In the genomic region with DNA sequence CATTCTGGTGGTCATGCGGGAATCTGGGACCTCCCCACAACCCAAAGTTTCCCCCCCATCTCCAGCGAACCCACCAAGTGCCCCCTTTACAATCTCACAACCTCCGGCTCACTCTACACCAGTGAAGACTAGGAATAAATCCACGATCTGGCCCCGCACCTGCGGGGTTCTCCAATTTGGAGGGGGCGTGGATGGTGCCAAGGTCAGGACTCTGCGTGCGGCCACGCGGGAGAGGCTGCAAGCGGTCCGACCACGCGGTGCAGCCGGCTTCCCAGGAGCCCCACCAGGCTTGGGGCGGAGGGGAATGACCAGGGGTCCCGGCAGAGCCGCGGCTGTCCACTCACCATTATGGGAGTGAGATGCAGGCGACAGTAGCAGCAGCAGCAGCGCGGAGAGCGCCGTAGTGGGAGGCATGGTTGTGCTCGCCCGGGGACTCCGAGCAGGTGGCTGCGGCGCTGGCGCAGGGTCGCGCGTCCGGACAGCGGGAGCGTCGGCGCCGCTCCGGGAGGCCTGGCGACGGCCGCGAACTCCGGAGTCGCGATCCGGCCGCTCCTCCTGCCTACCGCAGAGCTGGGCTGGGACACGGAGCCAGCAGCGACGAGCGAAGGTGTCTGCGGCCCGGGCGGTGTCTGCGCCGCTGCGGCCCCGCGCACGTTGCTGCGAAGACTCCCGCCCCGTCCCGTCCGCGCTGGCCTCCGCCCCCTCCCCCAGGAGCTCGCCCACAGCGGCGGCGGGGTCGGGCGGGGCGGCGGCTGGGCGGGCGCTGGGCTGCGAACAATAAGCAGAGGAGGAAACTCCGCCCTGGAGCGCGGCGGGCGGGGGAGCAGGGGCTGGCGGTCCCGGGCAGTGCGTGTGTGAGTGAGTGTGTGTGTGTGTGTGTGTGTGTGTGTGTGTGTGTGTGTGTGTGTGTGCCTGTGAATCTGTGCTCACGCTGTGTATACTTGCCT, we compare ENCODE assay signal across 9 mouse cellular contexts. TPM values are rescaled to one million over a fixed set of nuclear protein-coding genes. Genes with fewer than 3 reads are reported as not detected.
DNase-seq lines count a peak whose midpoint lies in the region; ATAC-seq and TF ChIP-seq lines count a peak whose summit lies in the region.
"Had no signal": no experiment of that assay in that cellular context is flagged by ENCODE, and none has a peak within 500 bp of the region (broad histone marks: within the 10 kb centered on the region; RNA-seq: fewer than 3 reads in every experiment).

A gene (minus strand): TSS at position 747 of the 947 bp plus-strand sequence.

- no peak within 1 kb of the TSS for H3K27ac ChIP-seq in hindbrain, postnatal 0 days
- H3K27ac ChIP-seq: macrophage had no signal

- H3K4me2 ChIP-seq in hindbrain, postnatal 0 days (ENCODE audit: low read depth, low read length): peak within 1 kb of the TSS; percentile 99

- peaks cover 11% of the 10 kb centered on the region; the same call in 1 of the 2 replicates for H3K4me1 ChIP-seq in hindbrain, postnatal 0 days (ENCODE audit: insufficient read depth, low read length)

- peak within 1 kb of the TSS; percentile 71 for H3K9ac ChIP-seq in hindbrain, postnatal 0 days (replicated peaks; ENCODE audit: low read length)

- H3K27me3 ChIP-seq in Patski: no peaks in the 10 kb centered on the region
- H3K27me3 ChIP-seq in hindbrain, postnatal 0 days (ENCODE audit: insufficient read depth, low read length): no peaks in the 10 kb centered on the region

- no peaks in the 10 kb centered on the region for H3K9me3 ChIP-seq in hindbrain, postnatal 0 days (ENCODE audit: low read length)

- intact Hi-C loops in gastrocnemius, postnatal 14 days (cut with DNase I; ENCODE audit: low total_unique reads): no loop called here
- intact Hi-C loops in left cerebral cortex, postnatal 14 days (cut with DNase I): no loop called here

- TF ChIP-seq CTCF in Patski (IDR thresholded peaks at IDR 0.05): no peak
- no peak for TF ChIP-seq CTCF in hindbrain, postnatal 0 days (IDR thresholded peaks at IDR 0.05; ENCODE audit: low read depth)

- CTCF ChIA-PET in Patski (lab: Charles Lee): interaction anchor here (0.9 kb wide), 1 partner anchor 38 kb away, joined by 3 read pairs; no protein-coding TSS in a partner anchor

- H3K36me3 ChIP-seq in hindbrain, postnatal 0 days (ENCODE audit: insufficient read depth, low read length): no peaks in the 10 kb centered on the region

- peak within 1 kb of the TSS; percentile 71 for H3K4me3 ChIP-seq in hindbrain, postnatal 0 days (ENCODE audit: low read length)

- in situ Hi-C loops in Patski (cut with MboI; ENCODE audit: low pct_unique_long_range_greater_than_20kb): no loop called here

- ATAC-seq in Patski: peak; percentile 74
- ATAC-seq in hindbrain, postnatal 0 days: peak; percentile 88
- ATAC-seq in megakaryocyte progenitor cell, adult 5-6 weeks (replicated peaks; ENCODE audit: poor library complexity): peak; percentile 70

- under 1% methylated on average over 73 of the region's 91 CpGs for WGBS in hindbrain, postnatal 0 days

- POLR2A ChIA-PET in Patski (lab: Charles Lee): interaction anchor here (1.0 kb wide), 1 partner anchor 10 kb away, joined by 3 read pairs; no protein-coding TSS in a partner anchor

- DNase-seq in Patski (ENCODE audit: low read depth, low spot score): no peak
- peak; percentile 60 to 66 for DNase-seq in cerebellum, postnatal 14 days
- DNase-seq in gastrocnemius, postnatal 14 days: peak; percentile 77
- peak; percentile 75 for DNase-seq in hindbrain, postnatal 0 days (ENCODE audit: low spot score)
- DNase-seq in left cerebral cortex, postnatal 14 days (ENCODE audit: low spot score in 2 of 2): peak; percentile 47 to 54
- peak; percentile 67 for DNase-seq in right cerebral cortex, postnatal 14 days
- peak; percentile 74 for DNase-seq in urinary bladder, postnatal 14 days (ENCODE audit: low spot score)

RNA-seq across cellular contexts. Expression of the gene that starts here (rescaled TPM):
- 24.7 TPM for polyA plus RNA-seq in Patski (2021)
- 10 to 100 TPM; 24.9 to 30.4 TPM for total RNA-seq in gastrocnemius, postnatal 14 days (2021)
- total RNA-seq in hindbrain, postnatal 0 days (2014; rRNA removed): 15.7 and 18.9 TPM in 2 replicates
- 6.4 and 6.6 TPM in 2 replicates for polyA plus RNA-seq in hindbrain, postnatal 0 days (2015; fragmentation: Nextera tagmentation; extraction: Ambion mirVana)
- 10 to 100 TPM; 18.6 to 18.7 TPM for total RNA-seq in left cerebral cortex, postnatal 14 days (2021)
- total RNA-seq in megakaryocyte progenitor cell, adult 5-6 weeks (2015): 0.07 and 0.25 TPM in 2 replicates
- total RNA-seq in megakaryocyte progenitor cell, adult 5-6 weeks (2017): 0.04 and 0.34 TPM in 2 replicates
- polyA plus RNA-seq: macrophage had no signal

Comparison
In these comparisons a context has a peak if more than half of its experiments do, and no peak if none do; other contexts are left out.
1. RNA of the gene that starts here (total RNA-seq): 24.9 to 30.4 TPM in gastrocnemius, postnatal 14 days, 18.6 to 18.7 TPM in left cerebral cortex, postnatal 14 days and 15.7 to 18.9 TPM in hindbrain, postnatal 0 days; 0.04 to 0.34 TPM in megakaryocyte progenitor cell, adult 5-6 weeks; every median in the first group is over 10 times any median in the second.
2. Peak in ATAC-seq in megakaryocyte progenitor cell, adult 5-6 weeks; RNA of the gene not detected or under 1 TPM.
3. Peak in every context shown above with its lines, with median percentiles within 50 percentile points of each other: ATAC-seq.